Mouse (Mus musculus) cerebellum, adult 8-10 months (tissue): ENCODE measurements around the gene Pold1.

Experiments used
- DNase-seq: peaks from one replicate; pipeline ENCODE4 v3.0.0; 2022

Pold1 gene

DNA sequence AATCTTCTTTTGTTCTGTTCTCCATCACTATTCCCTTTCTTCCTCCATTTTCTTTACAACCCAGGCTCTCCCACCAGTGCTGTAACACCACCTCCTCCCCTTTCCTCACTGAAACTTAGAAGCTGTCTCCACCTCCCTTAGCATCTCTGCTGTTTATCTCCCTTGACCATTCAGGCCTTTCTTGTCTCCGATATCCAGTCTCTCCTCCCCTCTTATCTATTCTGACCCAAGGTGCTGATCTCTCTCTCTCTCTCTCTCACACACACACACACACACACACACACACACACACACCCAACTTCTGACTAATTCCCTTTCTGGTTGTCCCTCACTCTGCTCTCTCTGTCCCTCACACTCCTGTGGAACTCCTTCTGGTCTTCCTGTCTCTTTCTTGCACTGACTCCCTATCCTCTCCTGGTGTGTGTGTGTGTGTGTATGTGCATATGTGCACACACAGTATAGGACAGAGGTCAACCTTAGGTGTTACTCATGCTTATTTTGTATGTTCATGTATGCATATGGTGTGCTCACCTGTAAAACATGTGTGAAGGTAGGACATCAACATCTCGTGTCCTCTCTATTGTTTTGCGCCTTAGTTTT is 65.7 kb downstream of the Pold1 start:
- DNase-seq = no peak
